Mouse (Mus musculus) heart, postnatal 0 days (tissue): Measurements from ENCODE around the gene Pramel4. TPM values are rescaled to one million over a fixed set of nuclear protein-coding genes. Genes with fewer than 3 reads are reported as not detected.
"Not testable (repeated sequence)": the region's sequence is repeated elsewhere in the genome, so short reads cannot be mapped to it uniquely, and the experiment has no call there.

Experiments used
- ATAC-seq: fragments of 200-750 bp; cut with Nextera tagmentation; 2 replicates; pipeline ENCODE4 v1.8.0; 2017; ENCODE audit warnings: low read depth, moderate number of reproducible peaks, moderate library complexity; ENCODE audit not compliant: insufficient read depth
- DNase-seq: peaks from one replicate; pipeline ENCODE4 v3.0.0-alpha.2; 2016; ENCODE audit warnings: low spot score
- H3K27ac ChIP-seq: fragments of 300-500 bp; sonication (generic); 2 replicates; pipeline ENCODE4 v1.5.1; 2014; ENCODE audit warnings: low read depth, mild to moderate bottlenecking
- H3K27me3 ChIP-seq: fragments of 300-500 bp; sonication (generic); 2 replicates; pipeline ENCODE4 v1.6.1; 2014; ENCODE audit warnings: low read length, mixed read lengths; ENCODE audit not compliant: control insufficient read depth, insufficient read depth
- H3K36me3 ChIP-seq: fragments of 300-500 bp; sonication (generic); replicated peaks from 2 replicates; pipeline ENCODE4 v1.6.1; 2014; ENCODE audit warnings: low read length, mixed read lengths; ENCODE audit not compliant: control insufficient read depth, insufficient read depth
- H3K4me1 ChIP-seq: fragments of 300-500 bp; sonication (generic); 2 replicates; pipeline ENCODE4 v1.6.1; 2014; ENCODE audit warnings: antibody characterized with exemption; ENCODE audit not compliant: control insufficient read depth, insufficient read depth
- H3K4me2 ChIP-seq: fragments of 300-500 bp; sonication (generic); 2 replicates; pipeline ENCODE4 v1.6.1; 2014; ENCODE audit warnings: low read depth, mild to moderate bottlenecking, low read length, moderate library complexity
- H3K4me3 ChIP-seq: fragments of 300-500 bp; sonication (generic); 2 replicates; pipeline ENCODE4 v1.5.1; 2014; ENCODE audit warnings: low read depth, low read length
- H3K9ac ChIP-seq: fragments of 300-500 bp; sonication (generic); replicated peaks from 2 replicates; pipeline ENCODE4 v1.6.1; 2014; ENCODE audit warnings: low read depth, low read length, mixed read lengths
- H3K9me3 ChIP-seq: fragments of 300-500 bp; sonication (generic); replicated peaks from 2 replicates; pipeline ENCODE4 v1.6.1; 2016; ENCODE audit warnings: low read length; ENCODE audit not compliant: control insufficient read depth
- WGBS: fragments of 180-500 bp; shearing (Covaris S2); extraction: QIAGEN DNeasy Blood & Tissue Kit; methylation state at CpG from one replicate; pipeline ENCODE4 v1.1.7; 2014; 5-methylcytosine and 5-hydroxymethylcytosine counted together
- polyA plus RNA-seq: library from polyadenylated mRNA; unstranded; fragments of >200 nt; fragmentation: Nextera tagmentation; extraction: Ambion mirVana; gene quantifications from 2 replicates; pipeline ENCODE4 v1.2.1, GENCODE M21; 2015
- total RNA-seq: library from RNA; depleted of rRNA; stranded (reverse); fragments of >200 nt; gene quantifications from 2 replicates; pipeline ENCODE4 v1.2.3, GENCODE M21; 2014; ENCODE audit warnings: low replicate concordance; rRNA removed

Pramel4 gene
- not detected in 2 replicates for total RNA-seq
- not detected in 2 replicates for polyA plus RNA-seq

DNA sequence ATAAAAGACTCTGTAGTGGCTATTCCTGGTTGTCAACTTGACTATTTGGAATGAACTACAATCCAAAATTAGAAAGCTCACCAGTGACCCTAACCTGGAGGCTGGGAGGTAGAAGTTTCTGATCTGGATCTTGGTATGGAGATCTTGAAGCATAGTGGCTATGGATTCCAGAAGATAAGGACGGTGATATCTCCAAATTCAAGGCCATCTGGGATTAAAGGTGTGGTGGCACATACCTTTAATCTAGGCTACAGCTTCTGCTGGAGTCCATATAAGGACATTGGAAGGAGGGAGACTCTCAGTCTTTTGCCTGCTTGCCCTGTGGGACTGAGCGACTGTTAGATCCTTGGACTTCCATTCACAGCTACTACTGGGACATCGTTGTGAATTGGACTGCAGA lies at the start of gene Pramel4:
TSS of gene Pramel4 (plus strand) at position 301 of the 400 bp plus-strand sequence.
- 75% methylated on average over 3 of the region's 3 CpGs for WGBS
- H3K4me3 ChIP-seq, H3K4me2 ChIP-seq, ATAC-seq, H3K9ac ChIP-seq, H3K27ac ChIP-seq, DNase-seq, H3K4me1 ChIP-seq, H3K27me3 ChIP-seq, H3K9me3 ChIP-seq, H3K36me3 ChIP-seq: not testable (repeated sequence)

GRCm38 (mm10) chr4:144106174-144106573 lies 47.2 kb downstream of the Pramel4 start, which contains the start of gene Gm13102:
Gene Gm13102 (plus strand): TSS chr4:144106474.
- H3K36me3 ChIP-seq, DNase-seq, H3K27ac ChIP-seq, H3K9me3 ChIP-seq, H3K9ac ChIP-seq, H3K27me3 ChIP-seq, H3K4me3 ChIP-seq, ATAC-seq, H3K4me1 ChIP-seq, H3K4me2 ChIP-seq: not testable (repeated sequence)
- no CpG with 5 or more reads among the region's 2 CpGs for WGBS

Other genes with a start within 250 kb of the Pramel4 start
- not detected in 2 replicates for gene Gm13084, start 243.0 kb upstream of the Pramel4 start, total RNA-seq
- gene Gm13084, start 243.0 kb upstream of the Pramel4 start, polyA plus RNA-seq: not detected in 2 replicates
- not detected in 2 replicates for gene Gm13103, start 212.6 kb upstream of the Pramel4 start, total RNA-seq
- not detected in 2 replicates for gene Gm13103, start 212.6 kb upstream of the Pramel4 start, polyA plus RNA-seq
- not detected in 2 replicates for gene Pramef6, start 158.7 kb upstream of the Pramel4 start, total RNA-seq
- gene Pramef6, start 158.7 kb upstream of the Pramel4 start, polyA plus RNA-seq: not detected in 2 replicates
- gene Pramef25, start 108.1 kb upstream of the Pramel4 start, total RNA-seq: not detected in 2 replicates
- gene Pramef25, start 108.1 kb upstream of the Pramel4 start, polyA plus RNA-seq: not detected in 2 replicates
- not detected in 2 replicates for gene Gm13101, start 92.2 kb upstream of the Pramel4 start, total RNA-seq
- gene Gm13101, start 92.2 kb upstream of the Pramel4 start, polyA plus RNA-seq: not detected in 2 replicates
- gene Pramef17, start 64.8 kb upstream of the Pramel4 start, total RNA-seq: not detected in 2 replicates
- gene Pramef17, start 64.8 kb upstream of the Pramel4 start, polyA plus RNA-seq: not detected in 2 replicates
- not detected in 2 replicates for gene Gm13102, start 47.3 kb downstream of the Pramel4 start, total RNA-seq
- not detected in 2 replicates for gene Gm13102, start 47.3 kb downstream of the Pramel4 start, polyA plus RNA-seq
- not detected in 2 replicates for gene Oog3, start 103.5 kb downstream of the Pramel4 start, total RNA-seq
- gene Oog3, start 103.5 kb downstream of the Pramel4 start, polyA plus RNA-seq: not detected in 2 replicates
- gene Oog2, start 131.6 kb downstream of the Pramel4 start, total RNA-seq: not detected in 2 replicates
- not detected in 2 replicates for gene Oog2, start 131.6 kb downstream of the Pramel4 start, polyA plus RNA-seq
- gene C87977, start 154.2 kb downstream of the Pramel4 start, total RNA-seq: not detected in 2 replicates
- not detected in 2 replicates for gene C87977, start 154.2 kb downstream of the Pramel4 start, polyA plus RNA-seq
- not detected in 2 replicates for gene Pramel5, start 221.4 kb downstream of the Pramel4 start, total RNA-seq
- not detected in 2 replicates for gene Pramel5, start 221.4 kb downstream of the Pramel4 start, polyA plus RNA-seq